ENCODE assay signal across 8 mouse cellular contexts in genomic region chr8:13492198-13492995, GRCm38 (mm10). TPM values are rescaled to one million over a fixed set of nuclear protein-coding genes. Genes with fewer than 3 reads are reported as not detected.
DNase-seq lines count a peak whose midpoint lies in the region; ATAC-seq and TF ChIP-seq lines count a peak whose summit lies in the region.
"Had no signal": no experiment of that assay in that cellular context is flagged by ENCODE, and none has a peak within 500 bp of the region (broad histone marks: within the 10 kb centered on the region; RNA-seq: fewer than 3 reads in every experiment).

No protein-coding gene starts in this region.

- peaks cover 0 to 9% of the 10 kb centered on the region in 2 experiments; a peak in 2 of 4 replicates for H3K4me1 ChIP-seq in CH12.LX (ENCODE audit: control insufficient read depth in 1 of 2, insufficient read depth in 2 of 2)
- H3K4me1 ChIP-seq in heart, embryonic 12.5 days (replicated peaks): peaks cover 50% of the 10 kb centered on the region
- peaks cover 16% of the 10 kb centered on the region for H3K4me1 ChIP-seq in cerebellum, adult 2 months (ENCODE audit: control insufficient read depth, insufficient read depth, low read length)

- H3K9ac ChIP-seq in CH12.LX (ENCODE audit: insufficient read depth, low read depth): no peak overlapping the region
- H3K9ac ChIP-seq in heart, embryonic 12.5 days: peak overlapping the region; percentile 76
- H3K9ac ChIP-seq: liver, embryonic 14.5 days had no signal

- ATAC-seq in heart, embryonic 12.5 days (ENCODE audit: insufficient number of reproducible peaks, low FRiP score): peak; percentile 67

- in situ Hi-C loops in CH12.LX (cut with MboI; ENCODE audit: low pct_ligation_motif_present, low pct_unique_long_range_greater_than_20kb, low sequenced_read_pairs): no loop called here

- peak; percentile 8 for DNase-seq in CH12.LX (ENCODE audit: extremely low read depth)
- DNase-seq in adrenal gland, postnatal 10 days: peak; percentile 62
- DNase-seq in kidney, postnatal 14 days: peak; percentile 81
- peak; percentile 68 for DNase-seq in retina, postnatal 1 day
- no peak for DNase-seq in left cerebral cortex, adult 18-20 months (ENCODE audit: low spot score in 2 of 2)
- DNase-seq in cerebellum, adult 2 months: no peak

- H3K9me3 ChIP-seq in CH12.LX (replicated peaks; ENCODE audit: low read length): peaks cover 9% of the 10 kb centered on the region
- H3K9me3 ChIP-seq in heart, embryonic 12.5 days (replicated peaks): 0 out of 2 replicates have a peak, but pooled peaks cover under 1% of the 10 kb centered on the region

- no peaks in the 10 kb centered on the region for H3K36me3 ChIP-seq in CH12.LX (replicated peaks in 1 of 2; ENCODE audit: control insufficient read depth in 1 of 2, insufficient read depth in 1 of 2, low read length in 1 of 2)
- no peaks in the 10 kb centered on the region for H3K36me3 ChIP-seq in heart, embryonic 12.5 days

- dilution Hi-C loops in CH12.LX (cut with MboI; ENCODE audit: extremely low pct_ligation_motif_present, extremely low pct_unique_long_range_greater_than_20kb, low sequenced_read_pairs): no loop called here

- H3K4me2 ChIP-seq in CH12.LX (ENCODE audit: insufficient read depth, low read depth, poor library complexity, severe bottlenecking): no peak overlapping the region
- H3K4me2 ChIP-seq in heart, embryonic 12.5 days: peak overlapping the region; percentile 84

- TF ChIP-seq CTCF in CH12.LX (conservative IDR thresholded peaks at IDR 0.05 in 1 of 2, IDR thresholded peaks at IDR 0.05 in 1 of 2; ENCODE audit: low read depth in 2 of 2, low read length in 2 of 2): no peak
- TF ChIP-seq CTCF in cerebellum, adult 2 months (IDR thresholded peaks at IDR 0.05; ENCODE audit: borderline replicate concordance, insufficient read depth, low read depth, low read length): no peak

- H3K4me3 ChIP-seq in CH12.LX (replicated peaks in 1 of 3; ENCODE audit: low read depth in 2 of 3, low read length in 2 of 3, poor library complexity in 1 of 3): no peak overlapping the region
- H3K4me3 ChIP-seq in heart, embryonic 12.5 days: peak overlapping the region; percentile 60
- H3K4me3 ChIP-seq in cerebellum, adult 2 months (replicated peaks; ENCODE audit: insufficient read depth, low read depth, low read length): no peak overlapping the region

- WGBS in heart, embryonic 12.5 days: 26% methylated on average over 9 of the region's 9 CpGs
- WGBS in cerebellum, adult 2 months: 61% methylated on average over 9 of the region's 9 CpGs

- no peaks in the 10 kb centered on the region for H3K79me2 ChIP-seq in CH12.LX (replicated peaks; ENCODE audit: control insufficient read depth, extremely low read depth, insufficient read depth, poor library complexity, severe bottlenecking)

- H3K27me3 ChIP-seq in CH12.LX (replicated peaks): peaks cover 34% of the 10 kb centered on the region
- H3K27me3 ChIP-seq in heart, embryonic 12.5 days (replicated peaks): peaks cover 18% of the 10 kb centered on the region; the same call in 1 of the 2 replicates
- no peaks in the 10 kb centered on the region for H3K27me3 ChIP-seq in cerebellum, adult 2 months (ENCODE audit: control insufficient read depth, insufficient read depth, low read length)

- no peak for TF ChIP-seq EP300 in CH12.LX (IDR thresholded peaks at IDR 0.05; ENCODE audit: low read length)

- no peak for TF ChIP-seq POLR2A in CH12.LX (IDR thresholded peaks at IDR 0.05; ENCODE audit: low read depth, low read length)
- no peak for TF ChIP-seq POLR2A in cerebellum, adult 2 months (IDR thresholded peaks at IDR 0.05; ENCODE audit: borderline replicate concordance, insufficient read depth, low read length)

- TF ChIP-seq RAD21 in CH12.LX (IDR thresholded peaks at IDR 0.05; ENCODE audit: low read depth, low read length): no peak

- H3K27ac ChIP-seq in CH12.LX (ENCODE audit: insufficient read depth, low read depth): no peak overlapping the region
- peak overlapping the region; percentile 61 for H3K27ac ChIP-seq in heart, embryonic 12.5 days (ENCODE audit: poor library complexity, severe bottlenecking)
- no peak overlapping the region for H3K27ac ChIP-seq in cerebellum, adult 2 months (ENCODE audit: insufficient read depth, low read length)
- H3K27ac ChIP-seq: liver, embryonic 14.5 days had no signal

TF ChIP-seq in CH12.LX, 34 proteins besides CTCF, POLR2A, EP300 and RAD21:
- TF ChIP-seq RCOR1 (conservative IDR thresholded peaks at IDR 0.05; ENCODE audit: low read depth, low read length) (no peak), SMC3 (IDR thresholded peaks at IDR 0.05; ENCODE audit: low read depth, low read length) (no peak), USF1 (IDR thresholded peaks at IDR 0.05; ENCODE audit: low read depth, low read length) (no peak), NELFE (IDR thresholded peaks at IDR 0.05; ENCODE audit: low read depth, low read length) (no peak), TCF12 (IDR thresholded peaks at IDR 0.05; ENCODE audit: low read depth, low read length) (no peak), ZMIZ1 (IDR thresholded peaks at IDR 0.05; ENCODE audit: low read depth, low read length) (no peak), PAX5 (IDR thresholded peaks at IDR 0.05; ENCODE audit: low read length) (no peak), KAT2A (IDR thresholded peaks at IDR 0.05; ENCODE audit: insufficient replicate concordance, low read length) (no peak), JUN (IDR thresholded peaks at IDR 0.05; ENCODE audit: insufficient read depth, low read depth, low read length) (no peak), JUND (conservative IDR thresholded peaks at IDR 0.05; ENCODE audit: low read depth, low read length) (no peak), TBP (conservative IDR thresholded peaks at IDR 0.05; ENCODE audit: low read depth, low read length) (no peak), USF2 (conservative IDR thresholded peaks at IDR 0.05; ENCODE audit: low read depth, low read length) (no peak), GABPA (IDR thresholded peaks at IDR 0.05; ENCODE audit: insufficient replicate concordance, low read depth, low read length) (no peak), HCFC1 (IDR thresholded peaks at IDR 0.05; ENCODE audit: low read depth, low read length) (no peak)

RNA-seq across cellular contexts. Expression of gene Gas6, which starts 1.9 kb away (rescaled TPM):
- not detected in 2 replicates for total RNA-seq in CH12.LX (2012; rRNA removed)
- total RNA-seq in CH12.LX (2014; rRNA removed): not detected in 2 replicates
- not detected in 2 replicates for polyA plus RNA-seq in CH12.LX (2012; ENCODE audit: insufficient read length, low read depth)
- 10 to 100 TPM; 98.1 to 99.0 TPM for total RNA-seq in adrenal gland, postnatal 10 days (2021)
- polyA plus RNA-seq in heart, embryonic 12.5 days (2016; fragmentation: Nextera tagmentation; extraction: Ambion mirVana): 57.1 and 60.7 TPM in 2 replicates
- total RNA-seq in left cerebral cortex, adult 18-20 months (2021): 100 to 1,000 TPM in 1 of 2 experiments, 10 to 100 TPM in 1; 95.8 to 103 TPM
- 141 and 145 TPM in 2 replicates for polyA plus RNA-seq in cerebellum, adult 2 months (2012; rRNA removed)

RNA-seq across cellular contexts. Expression of gene Tmem255b, which starts 57.4 kb away (rescaled TPM):
- total RNA-seq in CH12.LX (2012; rRNA removed) (not detected in 2 replicates), CH12.LX (2014; rRNA removed) (not detected in 2 replicates)
- polyA plus RNA-seq in CH12.LX (2012; ENCODE audit: insufficient read length, low read depth): not detected in 2 replicates
- total RNA-seq in adrenal gland, postnatal 10 days (2021): 1 to 10 TPM; 3.4 to 5.3 TPM
- 0.38 and 0.53 TPM in 2 replicates for polyA plus RNA-seq in heart, embryonic 12.5 days (2016; fragmentation: Nextera tagmentation; extraction: Ambion mirVana)
- total RNA-seq in left cerebral cortex, adult 18-20 months (2021): 1 to 10 TPM; 4.3 to 4.7 TPM
- 1.0 and 1.4 TPM in 2 replicates for polyA plus RNA-seq in cerebellum, adult 2 months (2012; rRNA removed)

Comparison
In these comparisons a context has a peak if more than half of its experiments do, and no peak if none do; other contexts are left out.
1. DNase-seq: peak in CH12.LX (single experiment), adrenal gland, postnatal 10 days (single experiment), kidney, postnatal 14 days (single experiment) and retina, postnatal 1 day (single experiment); none in left cerebral cortex, adult 18-20 months (0 of 2) and cerebellum, adult 2 months (0 of 2).
2. RNA of gene Gas6, which starts 1.9 kb away (total RNA-seq): 95.8 to 103 TPM in left cerebral cortex, adult 18-20 months and 98.1 to 99.0 TPM in adrenal gland, postnatal 10 days; not detected in CH12.LX; every median in the first group is over 10 times any median in the second.
3. RNA of gene Tmem255b, which starts 57.4 kb away (total RNA-seq): 3.4 to 5.3 TPM in adrenal gland, postnatal 10 days and 4.3 to 4.7 TPM in left cerebral cortex, adult 18-20 months; not detected in CH12.LX; every median in the first group is over 4 times any median in the second.